Mouse (Mus musculus) embryonic facial prominence, embryonic 15.5 days (tissue): ENCODE measurements around the gene Nfkb2. TPM values are rescaled to one million over a fixed set of nuclear protein-coding genes. Genes with fewer than 3 reads are reported as not detected.

Experiments used
- ATAC-seq: fragments of 200-750 bp; cut with Nextera tagmentation; 2 replicates; pipeline ENCODE4 v1.8.0; 2017; ENCODE audit warnings: low read depth, moderate TSS enrichment; ENCODE audit not compliant: insufficient number of reproducible peaks, low FRiP score, low TSS enrichment
- H3K27ac ChIP-seq: fragments of 300-500 bp; sonication (generic); replicated peaks from 2 replicates; pipeline ENCODE4 v1.5.1; 2015; ENCODE audit warnings: mild to moderate bottlenecking, inconsistent platforms
- H3K27me3 ChIP-seq: fragments of 300-500 bp; sonication (generic); 2 replicates; pipeline ENCODE4 v1.6.1; 2015; ENCODE audit warnings: inconsistent platforms
- H3K36me3 ChIP-seq: fragments of 300-500 bp; sonication (generic); 2 replicates; pipeline ENCODE4 v1.6.1; 2015; ENCODE audit warnings: mild to moderate bottlenecking, inconsistent platforms
- H3K4me1 ChIP-seq: fragments of 300-500 bp; sonication (generic); 2 replicates; pipeline ENCODE4 v1.6.1; 2015; ENCODE audit warnings: inconsistent platforms
- H3K4me2 ChIP-seq: fragments of 300-500 bp; sonication (generic); replicated peaks from 2 replicates; pipeline ENCODE4 v1.6.1; 2015; ENCODE audit warnings: mild to moderate bottlenecking, inconsistent platforms
- H3K4me3 ChIP-seq: fragments of 300-500 bp; sonication (generic); replicated peaks from 2 replicates; pipeline ENCODE4 v1.5.1; 2015; ENCODE audit warnings: mild to moderate bottlenecking, inconsistent platforms
- H3K9ac ChIP-seq: fragments of 300-500 bp; sonication (generic); 2 replicates; pipeline ENCODE4 v1.6.1; 2015; ENCODE audit warnings: inconsistent platforms
- H3K9me3 ChIP-seq: fragments of 300-500 bp; sonication (generic); replicated peaks from 2 replicates; pipeline ENCODE4 v1.6.1; 2016; ENCODE audit warnings: inconsistent platforms
- WGBS: fragments of 180-500 bp; shearing (Covaris S2); methylation state at CpG from one replicate; pipeline ENCODE4 v1.1.7; 2015; 5-methylcytosine and 5-hydroxymethylcytosine counted together
- polyA plus RNA-seq: library from polyadenylated mRNA; unstranded; fragments of >200 nt; fragmentation: Nextera tagmentation; extraction: Ambion mirVana; gene quantifications from 2 replicates; pipeline ENCODE4 v1.2.1, GENCODE M21; 2015

Gene Nfkb2
- 15.3 and 16.1 TPM in 2 replicates for polyA plus RNA-seq

- Histone ChIP-seq H3K4me2 (peak within 1 kb of the TSS; percentile 95), H3K27ac (peak within 1 kb of the TSS; percentile 94), H3K4me3 (peak within 1 kb of the TSS; percentile 77), H3K4me1 (peaks cover 31% of the 10 kb centered on the region), H3K9ac (peak within 1 kb of the TSS; percentile 53), H3K9me3 (no peaks in the 10 kb centered on the region), H3K27me3 (peaks cover 15% of the 10 kb centered on the region; the same call in 1 of the 2 replicates), H3K36me3 (peaks cover 18% of the 10 kb centered on the region)
- peak; percentile 89 for ATAC-seq
- WGBS: under 1% methylated on average over 39 of the region's 39 CpGs
Measured at GRCm38 (mm10) chr19:46304216-46304841, at the start of gene Nfkb2. TSS of gene Nfkb2 (plus strand) at chr19:46304320.

DNA sequence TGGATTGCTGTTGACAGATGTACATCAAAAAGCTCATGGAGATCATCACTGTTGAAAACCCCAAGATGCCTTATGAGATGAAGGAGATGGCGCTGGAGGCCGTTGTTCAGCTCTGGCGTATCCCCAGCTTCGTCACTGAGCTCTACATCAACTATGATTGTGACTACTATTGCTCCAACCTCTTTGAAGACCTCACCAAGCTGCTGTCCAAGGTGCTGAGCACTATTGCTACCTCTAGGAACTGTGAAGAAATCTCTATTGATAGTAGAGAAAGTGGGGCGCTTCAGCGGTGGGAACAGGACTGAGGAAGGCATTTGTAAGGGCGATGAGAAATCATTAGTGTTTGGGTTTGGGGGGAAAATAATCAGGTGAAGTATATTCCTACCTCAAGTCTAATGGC lies 39.4 kb upstream of the Nfkb2 start:
- no peak overlapping the region for H3K4me2 ChIP-seq
- no peak overlapping the region for H3K4me3 ChIP-seq
- no peaks in the 10 kb centered on the region for H3K9me3 ChIP-seq
- no peak for ATAC-seq
- no peaks in the 10 kb centered on the region for H3K27me3 ChIP-seq
- no peaks in the 10 kb centered on the region for H3K4me1 ChIP-seq
- 87% methylated on average over 7 of the region's 7 CpGs for WGBS
- H3K36me3 ChIP-seq: peaks cover 98% of the 10 kb centered on the region
- no peak overlapping the region for H3K9ac ChIP-seq
- H3K27ac ChIP-seq: no peak overlapping the region

- H3K4me1 ChIP-seq: no peaks in the 10 kb centered on the region
- H3K27me3 ChIP-seq: no peaks in the 10 kb centered on the region
- H3K9me3 ChIP-seq: no peaks in the 10 kb centered on the region
- no peak overlapping the region for H3K4me3 ChIP-seq
- ATAC-seq: no peak
- no peak overlapping the region for H3K27ac ChIP-seq
- H3K36me3 ChIP-seq: peaks cover 68% of the 10 kb centered on the region
- H3K4me2 ChIP-seq: no peak overlapping the region
- H3K9ac ChIP-seq: no peak overlapping the region
Measured at GRCm38 (mm10) chr19:46275307-46275706, 28.8 kb upstream of the Nfkb2 start.

- Histone ChIP-seq H3K27ac (no peak overlapping the region), H3K9ac (no peak overlapping the region), H3K9me3 (no peaks in the 10 kb centered on the region), H3K27me3 (no peaks in the 10 kb centered on the region), H3K4me3 (no peak overlapping the region), H3K4me1 (no peaks in the 10 kb centered on the region), H3K4me2 (no peak overlapping the region), H3K36me3 (peaks cover 85% of the 10 kb centered on the region)
- WGBS: 91% methylated on average over 11 of the region's 11 CpGs
- ATAC-seq: no peak
Measured at GRCm38 (mm10) chr19:46282081-46282849, 21.9 kb upstream of the Nfkb2 start.

DNA sequence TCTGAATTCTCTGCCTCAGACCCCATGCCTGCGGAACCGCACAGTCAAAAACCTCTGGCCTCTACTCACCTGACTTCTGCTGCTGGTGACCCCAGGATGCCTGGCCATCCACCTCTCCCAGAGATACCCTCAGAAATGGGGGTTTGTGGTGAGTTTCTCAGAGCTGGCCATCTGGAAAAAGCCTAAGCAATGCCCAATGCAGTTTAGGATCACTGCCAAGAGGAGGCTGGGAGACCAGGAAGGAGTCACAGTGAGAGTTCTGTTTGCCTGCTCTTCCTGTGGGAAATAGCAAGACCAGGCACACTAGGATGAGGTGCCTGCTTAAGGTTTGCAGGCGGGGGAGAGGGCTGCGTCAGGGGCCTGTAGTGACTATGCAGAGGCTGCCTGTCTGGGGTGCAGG lies 19.4 kb upstream of the Nfkb2 start:
- ATAC-seq: no peak
- Histone ChIP-seq H3K9me3 (no peaks in the 10 kb centered on the region), H3K4me3 (no peak overlapping the region), H3K9ac (no peak overlapping the region), H3K4me1 (no peaks in the 10 kb centered on the region), H3K27ac (no peak overlapping the region), H3K36me3 (peaks cover 79% of the 10 kb centered on the region), H3K27me3 (no peaks in the 10 kb centered on the region), H3K4me2 (no peak overlapping the region)
- 91% methylated on average over 4 of the region's 4 CpGs for WGBS

- Histone ChIP-seq H3K27ac (no peak overlapping the region), H3K4me1 (no peaks in the 10 kb centered on the region)
- WGBS: 85% methylated on average over 7 of the region's 7 CpGs
Measured at GRCm38 (mm10) chr19:46285631-46286030, 18.5 kb upstream of the Nfkb2 start.

DNA sequence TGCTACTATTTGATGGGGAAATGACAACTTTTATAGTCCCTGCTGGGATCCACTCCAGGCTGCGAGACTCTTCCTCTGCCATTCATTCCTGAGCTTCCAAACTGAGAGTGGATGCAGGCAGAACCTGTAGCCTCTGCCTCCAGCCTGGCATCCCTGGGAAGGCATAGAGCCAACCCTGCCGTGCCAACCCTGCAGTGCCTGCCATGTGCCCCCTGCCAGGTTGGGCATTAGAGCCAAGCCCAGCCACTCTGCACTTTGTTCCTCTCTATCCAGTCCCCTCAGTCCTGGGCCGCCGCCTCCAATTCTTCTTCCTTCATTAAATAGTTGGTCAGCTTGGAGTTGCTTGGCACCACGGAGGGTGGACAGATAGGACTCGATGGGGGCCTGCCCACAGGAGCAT lies 18.1 kb upstream of the Nfkb2 start:
- no peak overlapping the region for H3K9ac ChIP-seq
- no peak overlapping the region for H3K4me2 ChIP-seq
- no peak overlapping the region for H3K4me3 ChIP-seq
- 95% methylated on average over 6 of the region's 6 CpGs for WGBS
- H3K36me3 ChIP-seq: peaks cover 66% of the 10 kb centered on the region
- ATAC-seq: no peak
- H3K27me3 ChIP-seq: no peaks in the 10 kb centered on the region
- no peaks in the 10 kb centered on the region for H3K9me3 ChIP-seq
- H3K4me1 ChIP-seq: no peaks in the 10 kb centered on the region
- H3K27ac ChIP-seq: no peak overlapping the region

More at GRCm38 (mm10) chr19:46285631-46286030, 18.5 kb upstream of the Nfkb2 start:
- Histone ChIP-seq H3K27me3 (no peaks in the 10 kb centered on the region), H3K4me3 (no peak overlapping the region), H3K9me3 (no peaks in the 10 kb centered on the region), H3K4me2 (no peak overlapping the region), H3K36me3 (peaks cover 69% of the 10 kb centered on the region), H3K9ac (no peak overlapping the region)
- no peak for ATAC-seq

- Histone ChIP-seq H3K36me3 (peaks cover 57% of the 10 kb centered on the region), H3K4me2 (no peak overlapping the region)
- ATAC-seq: no peak
Measured at GRCm38 (mm10) chr19:46286926-46287325, 17.2 kb upstream of the Nfkb2 start.

DNA sequence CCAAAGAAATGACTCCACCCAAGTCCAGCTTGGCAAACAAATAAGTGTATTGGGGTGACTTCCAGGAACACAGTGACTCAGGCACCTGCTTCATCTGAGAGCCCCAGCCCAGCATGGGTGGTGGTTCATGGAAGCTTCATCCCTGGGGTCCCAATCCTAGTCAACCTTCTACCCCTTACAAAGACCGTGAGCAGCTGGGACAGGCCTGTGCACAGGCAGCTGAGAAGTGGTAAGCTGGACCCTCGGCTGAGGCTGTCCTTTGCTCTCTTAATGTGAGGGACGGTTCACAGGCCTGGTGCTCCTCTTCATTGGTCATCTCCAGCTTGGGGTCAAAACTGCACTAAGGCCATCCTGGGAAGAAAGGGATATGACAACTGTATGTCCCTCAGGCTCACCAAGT lies 16.6 kb upstream of the Nfkb2 start:
- Histone ChIP-seq H3K36me3 (peaks cover 51% of the 10 kb centered on the region), H3K9me3 (no peaks in the 10 kb centered on the region), H3K4me3 (no peak overlapping the region), H3K4me2 (no peak overlapping the region), H3K27ac (no peak overlapping the region), H3K9ac (no peak overlapping the region), H3K4me1 (no peaks in the 10 kb centered on the region), H3K27me3 (no peaks in the 10 kb centered on the region)
- 86% methylated on average over 3 of the region's 3 CpGs for WGBS
- no peak for ATAC-seq

More at GRCm38 (mm10) chr19:46286926-46287325, 17.2 kb upstream of the Nfkb2 start:
- H3K27ac ChIP-seq: no peak overlapping the region
- no peak overlapping the region for H3K4me3 ChIP-seq
- no peak overlapping the region for H3K9ac ChIP-seq
- WGBS: 87% methylated on average over 3 of the region's 3 CpGs
- no peaks in the 10 kb centered on the region for H3K27me3 ChIP-seq
- H3K4me1 ChIP-seq: no peaks in the 10 kb centered on the region
- no peaks in the 10 kb centered on the region for H3K9me3 ChIP-seq

GRCm38 (mm10) chr19:46290535-46291105 lies 13.5 kb upstream of the Nfkb2 start:
- ATAC-seq: no peak
- H3K4me3 ChIP-seq: no peak overlapping the region
- H3K4me1 ChIP-seq: no peaks in the 10 kb centered on the region
- H3K9me3 ChIP-seq: no peaks in the 10 kb centered on the region
- H3K36me3 ChIP-seq: peaks cover 20% of the 10 kb centered on the region
- 67% methylated on average over 12 of the region's 12 CpGs for WGBS
- H3K9ac ChIP-seq: no peak overlapping the region
- no peak overlapping the region for H3K27ac ChIP-seq
- H3K27me3 ChIP-seq: no peaks in the 10 kb centered on the region
- no peak overlapping the region for H3K4me2 ChIP-seq

DNA sequence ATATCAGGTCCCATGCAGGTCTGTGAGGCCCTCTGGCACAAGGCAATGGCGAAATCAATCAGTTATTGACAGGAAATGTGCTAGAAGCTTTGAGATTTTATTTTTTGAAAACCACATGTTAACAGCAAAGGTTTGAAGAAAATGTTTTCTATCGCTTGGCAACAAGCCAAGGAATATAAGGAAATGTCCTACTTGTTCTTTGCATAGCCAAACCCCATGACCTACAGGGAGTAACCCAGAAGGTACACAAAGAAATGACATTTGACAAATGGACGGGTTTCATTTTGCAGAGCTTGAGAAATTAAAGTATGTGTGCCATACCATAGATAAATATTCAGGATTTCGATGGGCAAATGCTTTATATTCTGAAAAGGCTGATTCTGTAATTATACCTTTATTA lies 7.2 kb upstream of the Nfkb2 start:
- Histone ChIP-seq H3K27ac (no peak overlapping the region), H3K4me2 (no peak overlapping the region), H3K9ac (no peak overlapping the region), H3K27me3 (no peaks in the 10 kb centered on the region), H3K9me3 (no peaks in the 10 kb centered on the region), H3K36me3 (no peaks in the 10 kb centered on the region), H3K4me1 (no peaks in the 10 kb centered on the region), H3K4me3 (no peak overlapping the region)
- ATAC-seq: no peak
- WGBS: 62% methylated on average over 4 of the region's 4 CpGs
